Mouse (Mus musculus) MEL (cell line): ENCODE results near the gene Rab11fip3.

ENCODE experiments used
- CTCF ChIP-seq, 3 experiments: IDR thresholded peaks in 2 of 3; conservative IDR thresholded peaks in 1 of 3; 2 replicates each; pipeline ENCODE4 v1.5.1; 2011 to 2012; ENCODE audit warnings: low read length in 3 of 3, low read depth in 2 of 3, mild to moderate bottlenecking in 2 of 3, improper control_type of control experiment in 1 of 3, inconsistent platforms in 1 of 3, mixed read lengths in 1 of 3, moderate library complexity in 1 of 3; ENCODE audit not compliant: control insufficient read depth in 1 of 3, insufficient read depth in 1 of 3, poor library complexity in 1 of 3, severe bottlenecking in 1 of 3
- EP300 ChIP-seq, 2 experiments: IDR thresholded peaks; 2 replicates each; pipeline ENCODE4 v1.6.1; 2011; ENCODE audit warnings: improper control_type of control experiment in 2 of 2, low read length in 2 of 2, low read depth in 1 of 2, mild to moderate bottlenecking in 1 of 2
- GATA1 ChIP-seq: IDR thresholded peaks from 2 replicates; pipeline ENCODE4 v1.6.1; 2011; ENCODE audit warnings: low read depth, low read length, improper control_type of control experiment
- MAZ ChIP-seq: IDR thresholded peaks from 2 replicates; pipeline ENCODE4 v1.6.1; 2012; ENCODE audit warnings: low read depth, mild to moderate bottlenecking, inconsistent platforms, low read length, improper control_type of control experiment
- POLR2A ChIP-seq, 2 experiments: IDR thresholded peaks; 2 replicates each; pipeline ENCODE4 v1.6.1; 2011 to 2012; ENCODE audit warnings: low read length in 2 of 2, mild to moderate bottlenecking in 2 of 2, control low read depth in 1 of 2, improper control_type of control experiment in 1 of 2, low read depth in 1 of 2, moderate library complexity in 1 of 2; ENCODE audit not compliant: control insufficient read depth in 1 of 2, insufficient read depth in 1 of 2, poor library complexity in 1 of 2
- POLR2AphosphoS2 ChIP-seq: IDR thresholded peaks from 2 replicates; pipeline ENCODE4 v1.6.1; 2011; ENCODE audit warnings: low read length, improper control_type of control experiment
- RAD21 ChIP-seq: IDR thresholded peaks from 2 replicates; pipeline ENCODE4 v1.6.1; 2011; ENCODE audit warnings: mild to moderate bottlenecking, low read depth, low read length, improper control_type of control experiment
- SIN3A ChIP-seq: IDR thresholded peaks from 2 replicates; pipeline ENCODE4 v1.6.1; 2012; ENCODE audit warnings: low read length, improper control_type of control experiment, inconsistent platforms
- UBTF ChIP-seq: IDR thresholded peaks from 2 replicates; pipeline ENCODE4 v1.6.1; 2012; ENCODE audit warnings: low read depth, mild to moderate bottlenecking, inconsistent platforms, low read length, improper control_type of control experiment, moderate library complexity, borderline replicate concordance; ENCODE audit not compliant: insufficient read depth
- USF1 ChIP-seq: IDR thresholded peaks from 2 replicates; pipeline ENCODE4 v1.6.1; 2014; ENCODE audit warnings: low read depth, mild to moderate bottlenecking, inconsistent platforms, low read length, improper control_type of control experiment, moderate library complexity
- ZC3H11A ChIP-seq: IDR thresholded peaks from 2 replicates; pipeline ENCODE4 v1.6.1; 2012; ENCODE audit warnings: low read depth, mild to moderate bottlenecking, inconsistent platforms, low read length, improper control_type of control experiment

DNA sequence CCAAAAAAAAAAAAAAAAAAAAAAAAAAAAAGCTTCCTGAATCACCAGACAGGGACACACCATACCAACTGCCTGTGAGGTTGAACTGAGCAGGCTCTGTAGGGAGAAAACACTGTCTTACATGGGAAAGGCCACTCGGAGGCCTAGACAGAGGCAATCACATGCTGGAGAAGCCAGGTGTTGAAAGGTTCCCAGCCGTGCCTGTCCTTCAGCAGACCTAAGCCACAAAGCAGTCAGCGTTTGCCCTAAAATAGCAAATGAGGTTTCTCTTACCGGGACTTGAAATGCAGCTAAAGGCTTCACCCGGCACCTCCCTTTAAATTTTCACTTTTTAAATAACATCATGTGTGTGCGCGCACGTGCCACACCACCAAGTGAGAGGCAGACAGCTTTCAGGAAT is 21.2 kb downstream of the Rab11fip3 start:
- no peak for TF ChIP-seq POLR2AphosphoS2
- TF ChIP-seq EP300 (IDR thresholded peaks at IDR 0.05; ENCODE audit: low read depth in 1 of 2, low read length in 2 of 2): no peak
- TF ChIP-seq POLR2A (IDR thresholded peaks at IDR 0.05; ENCODE audit: control insufficient read depth in 1 of 2, insufficient read depth in 1 of 2, low read depth in 1 of 2, low read length in 2 of 2, poor library complexity in 1 of 2): no peak
- no peak for TF ChIP-seq CTCF (IDR thresholded peaks at IDR 0.05 in 2 of 3, conservative IDR thresholded peaks at IDR 0.05 in 1 of 3; ENCODE audit: control insufficient read depth in 1 of 3, insufficient read depth in 1 of 3, low read depth in 2 of 3, low read length in 3 of 3, poor library complexity in 1 of 3, severe bottlenecking in 1 of 3)
- TF ChIP-seq GATA1: no peak
- no peak for TF ChIP-seq SIN3A
- no peak for TF ChIP-seq UBTF
- TF ChIP-seq USF1: no peak
- no peak for TF ChIP-seq MAZ
- TF ChIP-seq RAD21: no peak
- TF ChIP-seq ZC3H11A: no peak
